Mouse (Mus musculus) MEL (cell line): ENCODE measurements around the gene Arl8a. TPM values are rescaled to one million over a fixed set of nuclear protein-coding genes. Genes with fewer than 3 reads are reported as not detected.

ENCODE experiments used
- DNase-seq: peaks from one replicate; pipeline ENCODE4 v3.0.0; 2011; ENCODE audit warnings: low read depth, low spot score
- H3K27ac ChIP-seq: 2 replicates; pipeline ENCODE4 v1.5.1; 2012; ENCODE audit warnings: low read depth, mild to moderate bottlenecking, control low read depth, low read length, moderate library complexity; ENCODE audit not compliant: control insufficient read depth
- H3K27me3 ChIP-seq, 2 experiments: fragments of 150-350 bp in 1 of 2; sonication (generic) in 1 of 2; 2 replicates each; pipeline ENCODE4 v1.6.1; 2012; ENCODE audit warnings: low read length in 2 of 2, mild to moderate bottlenecking in 2 of 2, improper control_type of control experiment in 1 of 2, moderate library complexity in 1 of 2; ENCODE audit not compliant: insufficient read depth in 2 of 2, control insufficient read depth in 1 of 2
- H3K36me3 ChIP-seq, 2 experiments: 2 replicates each; pipeline ENCODE4 v1.6.1; 2012 to 2014; ENCODE audit warnings: low read length in 2 of 2, improper control_type of control experiment in 1 of 2, inconsistent platforms in 1 of 2, mild to moderate bottlenecking in 1 of 2; ENCODE audit not compliant: insufficient read depth in 2 of 2, control insufficient read depth in 1 of 2
- H3K4me1 ChIP-seq, 2 experiments: fragments of 150-350 bp in 1 of 2; sonication (generic) in 1 of 2; 2 replicates each; pipeline ENCODE4 v1.6.1; 2012; ENCODE audit warnings: low read length in 2 of 2, improper control_type of control experiment in 1 of 2, mild to moderate bottlenecking in 1 of 2; ENCODE audit not compliant: insufficient read depth in 2 of 2, control insufficient read depth in 1 of 2
- H3K4me3 ChIP-seq, 2 experiments: fragments of 150-350 bp in 1 of 2; sonication (generic) in 1 of 2; 2 replicates each; pipeline ENCODE4 v1.5.1; 2012; ENCODE audit warnings: low read depth in 2 of 2, low read length in 2 of 2, mild to moderate bottlenecking in 2 of 2, moderate library complexity in 2 of 2, control low read depth in 1 of 2, improper control_type of control experiment in 1 of 2; ENCODE audit not compliant: control insufficient read depth in 1 of 2, insufficient read depth in 1 of 2
- H3K79me2 ChIP-seq: 2 replicates; pipeline ENCODE4 v1.6.1; 2012; ENCODE audit warnings: mild to moderate bottlenecking, low read length, moderate library complexity; ENCODE audit not compliant: control insufficient read depth, poor library complexity, insufficient read depth
- H3K9ac ChIP-seq: 2 replicates; pipeline ENCODE4 v1.6.1; 2012; ENCODE audit warnings: low read depth, mild to moderate bottlenecking, control low read depth, low read length, moderate library complexity; ENCODE audit not compliant: control insufficient read depth, poor library complexity, severe bottlenecking
- H3K9me3 ChIP-seq: fragments of 150-350 bp; sonication (generic); replicated peaks from 2 replicates; pipeline ENCODE4 v1.6.1; 2012; ENCODE audit warnings: mild to moderate bottlenecking, low read length, improper control_type of control experiment, moderate library complexity; ENCODE audit not compliant: insufficient read depth
- CTCF ChIP-seq, 3 experiments: IDR thresholded peaks in 2 of 3; conservative IDR thresholded peaks in 1 of 3; 2 replicates each; pipeline ENCODE4 v1.5.1; 2011 to 2012; ENCODE audit warnings: low read length in 3 of 3, low read depth in 2 of 3, mild to moderate bottlenecking in 2 of 3, improper control_type of control experiment in 1 of 3, inconsistent platforms in 1 of 3, mixed read lengths in 1 of 3, moderate library complexity in 1 of 3; ENCODE audit not compliant: control insufficient read depth in 1 of 3, insufficient read depth in 1 of 3, poor library complexity in 1 of 3, severe bottlenecking in 1 of 3
- EP300 ChIP-seq, 2 experiments: IDR thresholded peaks; 2 replicates each; pipeline ENCODE4 v1.6.1; 2011; ENCODE audit warnings: improper control_type of control experiment in 2 of 2, low read length in 2 of 2, low read depth in 1 of 2, mild to moderate bottlenecking in 1 of 2
- ETS1 ChIP-seq: IDR thresholded peaks from 2 replicates; pipeline ENCODE4 v1.6.1; 2012; ENCODE audit warnings: low read depth, mild to moderate bottlenecking, inconsistent platforms, low read length, improper control_type of control experiment, moderate library complexity
- GABPA ChIP-seq: IDR thresholded peaks from 2 replicates; pipeline ENCODE4 v1.6.1; 2012; ENCODE audit warnings: low read depth, mild to moderate bottlenecking, inconsistent platforms, low read length, improper control_type of control experiment, moderate library complexity
- MAX ChIP-seq: IDR thresholded peaks from 2 replicates; pipeline ENCODE4 v1.6.1; 2011; ENCODE audit warnings: low read length, improper control_type of control experiment
- MAZ ChIP-seq: IDR thresholded peaks from 2 replicates; pipeline ENCODE4 v1.6.1; 2012; ENCODE audit warnings: low read depth, mild to moderate bottlenecking, inconsistent platforms, low read length, improper control_type of control experiment
- MXI1 ChIP-seq: IDR thresholded peaks from 2 replicates; pipeline ENCODE4 v1.6.1; 2011; ENCODE audit warnings: mild to moderate bottlenecking, low read depth, low read length, improper control_type of control experiment
- MYC ChIP-seq: IDR thresholded peaks from 2 replicates; pipeline ENCODE4 v1.6.1; 2011; ENCODE audit warnings: low read depth, mild to moderate bottlenecking, low read length, improper control_type of control experiment, moderate library complexity
- NELFE ChIP-seq: IDR thresholded peaks from 2 replicates; pipeline ENCODE4 v1.6.1; 2011; ENCODE audit warnings: low read depth, low read length, improper control_type of control experiment
- NRF1 ChIP-seq: IDR thresholded peaks from 2 replicates; pipeline ENCODE4 v1.6.1; 2014; ENCODE audit warnings: low read depth, mild to moderate bottlenecking, inconsistent platforms, low read length, improper control_type of control experiment, moderate library complexity; ENCODE audit not compliant: poor library complexity, insufficient read depth, severe bottlenecking
- POLR2A ChIP-seq, 2 experiments: IDR thresholded peaks; 2 replicates each; pipeline ENCODE4 v1.6.1; 2011 to 2012; ENCODE audit warnings: low read length in 2 of 2, mild to moderate bottlenecking in 2 of 2, control low read depth in 1 of 2, improper control_type of control experiment in 1 of 2, low read depth in 1 of 2, moderate library complexity in 1 of 2; ENCODE audit not compliant: control insufficient read depth in 1 of 2, insufficient read depth in 1 of 2, poor library complexity in 1 of 2
- POLR2AphosphoS2 ChIP-seq: IDR thresholded peaks from 2 replicates; pipeline ENCODE4 v1.6.1; 2011; ENCODE audit warnings: low read length, improper control_type of control experiment
- POLR2AphosphoS5 ChIP-seq: IDR thresholded peaks from 2 replicates; pipeline ENCODE4 v1.6.1; 2012; ENCODE audit warnings: low read depth, borderline replicate concordance, mild to moderate bottlenecking, inconsistent platforms, low read length, moderate library complexity, mixed read lengths
- RAD21 ChIP-seq: IDR thresholded peaks from 2 replicates; pipeline ENCODE4 v1.6.1; 2011; ENCODE audit warnings: mild to moderate bottlenecking, low read depth, low read length, improper control_type of control experiment
- RCOR1 ChIP-seq: IDR thresholded peaks from 2 replicates; pipeline ENCODE4 v1.6.1; 2012; ENCODE audit warnings: low read depth, mild to moderate bottlenecking, inconsistent platforms, low read length, improper control_type of control experiment
- SIN3A ChIP-seq: IDR thresholded peaks from 2 replicates; pipeline ENCODE4 v1.6.1; 2012; ENCODE audit warnings: low read length, improper control_type of control experiment, inconsistent platforms
- SMC3 ChIP-seq: IDR thresholded peaks from 2 replicates; pipeline ENCODE4 v1.6.1; 2011; ENCODE audit warnings: low read depth, low read length, improper control_type of control experiment
- TBP ChIP-seq: IDR thresholded peaks from 2 replicates; pipeline ENCODE4 v1.8.0; 2011; ENCODE audit warnings: low read depth, low read length, improper control_type of control experiment
- TCF12 ChIP-seq: IDR thresholded peaks from 2 replicates; pipeline ENCODE4 v1.6.1; 2014; ENCODE audit warnings: low read depth, mild to moderate bottlenecking, inconsistent platforms, low read length, improper control_type of control experiment, moderate library complexity
- ZC3H11A ChIP-seq: IDR thresholded peaks from 2 replicates; pipeline ENCODE4 v1.6.1; 2012; ENCODE audit warnings: low read depth, mild to moderate bottlenecking, inconsistent platforms, low read length, improper control_type of control experiment
- ZNF384 ChIP-seq: IDR thresholded peaks from 2 replicates; pipeline ENCODE4 v1.6.1; 2012; ENCODE audit warnings: low read depth, mild to moderate bottlenecking, inconsistent platforms, low read length, improper control_type of control experiment
- polyA plus RNA-seq, 2 experiments: library from polyadenylated mRNA; stranded (reverse) in 1 of 2; unstranded in 1 of 2; fragments of >175 nt in 1 of 2; fragments of >200 nt in 1 of 2; gene quantifications; 2 replicates each; pipeline versions ENCODE4 v1.2.1 to v1.2.4; 2012; ENCODE audit warnings: low replicate concordance in 2 of 2, low read depth in 1 of 2; ENCODE audit not compliant: insufficient read length in 2 of 2, insufficient read depth in 1 of 2, missing spikeins in 1 of 2
- total RNA-seq: library from RNA; depleted of rRNA; stranded (reverse); fragments of 300-350 nt; gene quantifications from 2 replicates; pipeline ENCODE4 v1.2.3, GENCODE M21; 2012

The Arl8a gene
- total and polyA plus RNA-seq, 3 experiments, result 8.0 to 47.7 TPM; not detected in 1

- Histone ChIP-seq H3K36me3 (peaks cover 11 to 46% of the 10 kb centered on the region in 2 experiments), H3K9ac (peak overlapping the region; percentile 97), H3K79me2 (peaks cover 49% of the 10 kb centered on the region), H3K27me3 (no peaks in the 10 kb centered on the region), H3K4me3 (peak overlapping the region; percentile 6 to 86; a peak in 3 of 4 replicates), H3K4me1 (peaks cover 8 to 35% of the 10 kb centered on the region in 2 experiments)
- peak; percentile 57; the same call in 1 of the 2 replicates for TF ChIP-seq RCOR1
- peak; percentile 43; the same call in 1 of the 2 replicates for TF ChIP-seq TCF12
- no peak for TF ChIP-seq GABPA
- TF ChIP-seq ZNF384, result peak; percentile 57; the same call in 1 of the 2 replicates
- no peak for TF ChIP-seq RAD21
- peak; percentile 39 for TF ChIP-seq SIN3A
- TF ChIP-seq TBP, result peak; percentile 67
- TF ChIP-seq MYC, result 0 out of 2 replicates have a peak, but pooled peaks have one; percentile 47
- TF ChIP-seq NRF1, result no peak
- TF ChIP-seq NELFE, result no peak
- 0 out of 2 replicates have a peak, but pooled peaks have one; percentile 18 for TF ChIP-seq MAX
- peak; percentile 58 to 61; a peak in 3 of 4 replicates for TF ChIP-seq EP300 (IDR thresholded peaks at IDR 0.05; ENCODE audit: low read depth in 1 of 2, low read length in 2 of 2)
- TF ChIP-seq MXI1, result peak; percentile 50
- TF ChIP-seq ETS1, result peak; percentile 17; the same call in 1 of the 2 replicates
- TF ChIP-seq, all 39 proteins: peak for 10
- Histone ChIP-seq H3K9me3 (no peaks in the 10 kb centered on the region), H3K27ac (peak overlapping the region; percentile 99)
- peak; percentile 76 for DNase-seq
Observed at GRCm38 (mm10) chr1:135135111-135135787, 11.4 kb upstream of the Arl8a start.

- Histone ChIP-seq H3K27me3 (no peaks in the 10 kb centered on the region), H3K4me1 (peaks cover 8 to 31% of the 10 kb centered on the region in 2 experiments), H3K27ac (no peak overlapping the region), H3K9ac (0 out of 2 replicates have a peak overlapping the region, but pooled peaks have one; percentile 5), H3K36me3 (peaks cover 11 to 45% of the 10 kb centered on the region in 2 experiments), H3K79me2 (peaks cover 51% of the 10 kb centered on the region), H3K9me3 (no peaks in the 10 kb centered on the region), H3K4me3 (no peak overlapping the region)
- 0 out of 2 replicates have a peak, but pooled peaks have one; percentile 26 for TF ChIP-seq ZC3H11A
- TF ChIP-seq CTCF (IDR thresholded peaks at IDR 0.05 in 2 of 3, conservative IDR thresholded peaks at IDR 0.05 in 1 of 3; ENCODE audit: control insufficient read depth in 1 of 3, insufficient read depth in 1 of 3, low read depth in 2 of 3, low read length in 3 of 3, poor library complexity in 1 of 3, severe bottlenecking in 1 of 3), result peak; percentile 80 to 97 (median 81)
- TF ChIP-seq MAZ, result peak; percentile 63; the same call in 1 of the 2 replicates
- peak in 1 of 2 experiments; percentile 29; a peak in 1 of 4 replicates for TF ChIP-seq POLR2A (IDR thresholded peaks at IDR 0.05; ENCODE audit: control insufficient read depth in 1 of 2, insufficient read depth in 1 of 2, low read depth in 1 of 2, low read length in 2 of 2, poor library complexity in 1 of 2)
- no peak for TF ChIP-seq NELFE
- peak; percentile 44 for TF ChIP-seq SMC3
- TF ChIP-seq POLR2AphosphoS5, result no peak
- TF ChIP-seq ZNF384, result no peak
- TF ChIP-seq RAD21, result peak; percentile 49
- 0 out of 2 replicates have a peak, but pooled peaks have one; percentile 22 for TF ChIP-seq TBP
- peak; percentile 60; the same call in 1 of the 2 replicates for TF ChIP-seq POLR2AphosphoS2
- peak; percentile 87 for DNase-seq
Observed at GRCm38 (mm10) chr1:135136500-135136899, 10.1 kb upstream of the Arl8a start.
